Mouse (Mus musculus) liver, adult 2 months (tissue): ENCODE measurements around the gene Ints1. TPM values are rescaled to one million over a fixed set of nuclear protein-coding genes. Genes with fewer than 3 reads are reported as not detected.
A peak's percentile ranks its signal among the peaks of the same experiment; 100 is the strongest.

Experiments used
- DNase-seq: peaks from one replicate; pipeline ENCODE4 v3.0.0-alpha.2; 2011; ENCODE audit warnings: low read depth, low spot score; ENCODE audit errors: extremely low read depth
- H3K27ac ChIP-seq: fragments of 200-500 bp; replicated peaks from 2 replicates; pipeline ENCODE4 v1.5.1; 2012; ENCODE audit warnings: low read depth, mild to moderate bottlenecking, control low read depth, inconsistent platforms, low read length; ENCODE audit not compliant: insufficient read depth
- H3K27me3 ChIP-seq: fragments of 200-500 bp; 2 replicates; pipeline ENCODE4 v1.6.1; 2012; ENCODE audit warnings: mild to moderate bottlenecking, moderate library complexity, low read length, inconsistent platforms; ENCODE audit not compliant: control insufficient read depth, insufficient read depth
- H3K36me3 ChIP-seq: fragments of 200-500 bp; 2 replicates; pipeline ENCODE4 v1.6.1; 2012; ENCODE audit warnings: low read length, inconsistent platforms; ENCODE audit not compliant: control insufficient read depth, insufficient read depth
- H3K4me1 ChIP-seq: fragments of 200-500 bp; 2 replicates; pipeline ENCODE4 v1.6.1; 2011; ENCODE audit warnings: low read length; ENCODE audit not compliant: control insufficient read depth, insufficient read depth
- H3K4me3 ChIP-seq: fragments of 200-500 bp; 2 replicates; pipeline ENCODE4 v1.5.1; 2011; ENCODE audit warnings: low read depth, mild to moderate bottlenecking, control low read depth, low read length, moderate library complexity; ENCODE audit not compliant: insufficient read depth
- H3K79me2 ChIP-seq: fragments of 200-500 bp; 2 replicates; pipeline ENCODE4 v1.6.1; 2012; ENCODE audit warnings: inconsistent platforms, mild to moderate bottlenecking, low read length, moderate library complexity; ENCODE audit not compliant: control insufficient read depth, insufficient read depth
- H3K9ac ChIP-seq: fragments of 200-500 bp; 2 replicates; pipeline ENCODE4 v1.6.1; 2012; ENCODE audit warnings: low read depth, mild to moderate bottlenecking, control low read depth, inconsistent platforms, low read length
- CTCF ChIP-seq: fragments of 200-500 bp; IDR thresholded peaks from 2 replicates; pipeline ENCODE4 v1.5.1; 2011; ENCODE audit warnings: low read depth, low read length, control low read depth
- POLR2A ChIP-seq: fragments of 200-500 bp; IDR thresholded peaks from 2 replicates; pipeline ENCODE4 v1.6.1; 2011; ENCODE audit warnings: low read length, control low read depth; ENCODE audit not compliant: insufficient read depth; ENCODE audit errors: extremely low read depth
- WGBS: fragments of 180-500 bp; shearing (Covaris S2); methylation state at CpG from one replicate; pipeline ENCODE4 v1.1.7; 2018; 5-methylcytosine and 5-hydroxymethylcytosine counted together
- polyA plus RNA-seq: library from polyadenylated mRNA; depleted of rRNA; stranded (reverse); fragments of >200 nt; gene quantifications from 2 replicates; pipeline ENCODE4 v1.2.3, GENCODE M21; 2012
- total RNA-seq: library from RNA; depleted of rRNA; stranded (reverse); fragments of >200 nt; gene quantifications from 2 replicates; pipeline ENCODE4 v1.2.3, GENCODE M21; 2014

The Ints1 gene
- total and polyA plus RNA-seq, 2 experiments: 10.0 to 25.2 TPM

GRCm38 (mm10) chr5:139727261-139727660 is 48.2 kb downstream of the Ints1 start:
- H3K4me1 ChIP-seq: peaks cover 12% of the 10 kb centered on the region; the same call in 1 of the 2 replicates
- peak overlapping the region; percentile 20; the same call in 1 of the 2 replicates for H3K27ac ChIP-seq
- no peak overlapping the region for H3K4me3 ChIP-seq
- H3K9ac ChIP-seq: no peak overlapping the region
- no peaks in the 10 kb centered on the region for H3K79me2 ChIP-seq
- no peaks in the 10 kb centered on the region for H3K36me3 ChIP-seq
- TF ChIP-seq POLR2A: no peak
- no peak for TF ChIP-seq CTCF
- WGBS: 59% methylated on average over 11 of the region's 11 CpGs
- DNase-seq: no peak
- H3K27me3 ChIP-seq: no peaks in the 10 kb centered on the region

GRCm38 (mm10) chr5:139726186-139726585 is 49.3 kb downstream of the Ints1 start:
- no peaks in the 10 kb centered on the region for H3K36me3 ChIP-seq
- no peak for DNase-seq
- H3K9ac ChIP-seq: no peak overlapping the region
- H3K4me3 ChIP-seq: no peak overlapping the region
- no peaks in the 10 kb centered on the region for H3K27me3 ChIP-seq
- peaks cover 12% of the 10 kb centered on the region; the same call in 1 of the 2 replicates for H3K4me1 ChIP-seq
- H3K27ac ChIP-seq: peak overlapping the region; percentile 56
- 66% methylated on average over 3 of the region's 3 CpGs for WGBS
- TF ChIP-seq CTCF (no peak), POLR2A (no peak)
- no peaks in the 10 kb centered on the region for H3K79me2 ChIP-seq

GRCm38 (mm10) chr5:139724336-139725116 is 50.9 kb downstream of the Ints1 start:
- no peaks in the 10 kb centered on the region for H3K27me3 ChIP-seq
- no peak overlapping the region; the same call in 1 of the 2 replicates for H3K4me3 ChIP-seq
- 60% methylated on average over 10 of the region's 10 CpGs for WGBS
- no peaks in the 10 kb centered on the region for H3K36me3 ChIP-seq
- no peak overlapping the region for H3K9ac ChIP-seq
- H3K79me2 ChIP-seq: no peaks in the 10 kb centered on the region
- DNase-seq: peak; percentile 47
- peaks cover 8% of the 10 kb centered on the region; the same call in 1 of the 2 replicates for H3K4me1 ChIP-seq
- TF ChIP-seq CTCF (no peak), POLR2A (no peak)
- H3K27ac ChIP-seq: peak overlapping the region; percentile 22; the same call in 1 of the 2 replicates

- 53% methylated on average over 9 of the region's 9 CpGs for WGBS
- Histone ChIP-seq H3K9ac (no peak overlapping the region), H3K4me1 (peaks cover 6% of the 10 kb centered on the region; the same call in 1 of the 2 replicates), H3K27ac (no peak overlapping the region), H3K79me2 (no peaks in the 10 kb centered on the region), H3K27me3 (no peaks in the 10 kb centered on the region), H3K4me3 (no peak overlapping the region), H3K36me3 (no peaks in the 10 kb centered on the region)
- no peak for DNase-seq
- TF ChIP-seq POLR2A (no peak), CTCF (no peak)
Measured at GRCm38 (mm10) chr5:139723113-139723512, 52.4 kb downstream of the Ints1 start.

GRCm38 (mm10) chr5:139722709-139723108 is 52.8 kb downstream of the Ints1 start:
- H3K4me1 ChIP-seq: peaks cover 6% of the 10 kb centered on the region; the same call in 1 of the 2 replicates

GRCm38 (mm10) chr5:139718949-139719348 is 56.5 kb downstream of the Ints1 start:
- H3K4me1 ChIP-seq: no peaks in the 10 kb centered on the region
- TF ChIP-seq CTCF (no peak), POLR2A (no peak)
- no peaks in the 10 kb centered on the region for H3K36me3 ChIP-seq
- H3K27ac ChIP-seq: no peak overlapping the region
- H3K79me2 ChIP-seq: no peaks in the 10 kb centered on the region
- no peak overlapping the region for H3K9ac ChIP-seq
- no peak overlapping the region for H3K4me3 ChIP-seq
- no peaks in the 10 kb centered on the region for H3K27me3 ChIP-seq
- whole genome bisulfite sequencing: 82% methylated on average over 7 of the region's 7 CpGs
- DNase-seq: no peak

More at GRCm38 (mm10) chr5:139722709-139723108, 52.8 kb downstream of the Ints1 start:
- H3K4me3 ChIP-seq: no peak overlapping the region
- DNase-seq: no peak
- no peaks in the 10 kb centered on the region for H3K36me3 ChIP-seq
- H3K27me3 ChIP-seq: no peaks in the 10 kb centered on the region
- H3K79me2 ChIP-seq: no peaks in the 10 kb centered on the region
- 54% methylated on average over 6 of the region's 6 CpGs for WGBS
- H3K9ac ChIP-seq: no peak overlapping the region
- TF ChIP-seq POLR2A (no peak), CTCF (no peak)
- no peak overlapping the region; the same call in 1 of the 2 replicates for H3K27ac ChIP-seq
